Mouse (Mus musculus): ENCODE measurements around the gene Oxsm. TPM values are rescaled to one million over a fixed set of nuclear protein-coding genes. Genes with fewer than 3 reads are reported as not detected.

Gene Oxsm
- polyA plus RNA-seq, 1 experiment from 2014 or later = 2.6 TPM

DNA sequence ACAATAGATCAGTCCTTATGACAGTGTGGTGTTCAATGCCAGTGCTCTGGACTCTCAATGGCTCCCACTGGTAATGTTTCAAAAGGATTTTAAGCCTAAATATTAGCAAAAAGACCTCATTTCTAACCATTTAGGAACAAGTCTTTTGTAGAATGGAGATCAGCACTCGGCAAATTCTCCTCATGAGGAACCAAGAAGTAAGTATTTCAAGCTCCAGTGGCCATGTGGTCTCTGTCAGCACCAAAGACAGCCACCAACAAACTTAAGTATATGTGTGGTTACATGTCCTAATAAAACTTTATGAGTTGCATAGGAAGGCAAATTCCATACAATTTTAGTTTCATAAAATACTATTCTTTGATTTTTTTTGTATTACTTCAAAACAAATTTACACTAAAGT, 55.5 kb downstream of the Oxsm start:
- H3K9me3 ChIP-seq (ENCODE audit: control insufficient read depth, low read length) = no peaks in the 10 kb centered on the region
- no peak overlapping the region for H3K27ac ChIP-seq (ENCODE audit: low read depth, low read length)
- H3K4me2 ChIP-seq = no peak overlapping the region
- no peak overlapping the region for H3K4me3 ChIP-seq (ENCODE audit: low read depth, low read length)
- ATAC-seq (replicated peaks; ENCODE audit: low FRiP score) = no peak
- WGBS = 73% methylated on average over 1 of the region's 1 CpGs
- H3K9ac ChIP-seq (ENCODE audit: low read depth, low read length) = no peak overlapping the region
- no peaks in the 10 kb centered on the region for H3K27me3 ChIP-seq (replicated peaks; ENCODE audit: control insufficient read depth, insufficient read depth, low read length)
- H3K4me1 ChIP-seq (replicated peaks; ENCODE audit: control insufficient read depth, insufficient read depth, low read length) = no peaks in the 10 kb centered on the region
- no peaks in the 10 kb centered on the region for H3K36me3 ChIP-seq (ENCODE audit: control insufficient read depth, insufficient read depth, low read length)
- DNase-seq (ENCODE audit: low spot score) = no peak

GRCm38 (mm10) chr14:16189142-16189541, 60.5 kb downstream of the Oxsm start:
- no peak for DNase-seq (ENCODE audit: low spot score)
- Histone ChIP-seq H3K4me1 (replicated peaks; ENCODE audit: control insufficient read depth, insufficient read depth, low read length) (no peaks in the 10 kb centered on the region), H3K4me2 (no peak overlapping the region), H3K4me3 (ENCODE audit: low read depth, low read length) (no peak overlapping the region), H3K27me3 (replicated peaks; ENCODE audit: control insufficient read depth, insufficient read depth, low read length) (no peaks in the 10 kb centered on the region), H3K27ac (ENCODE audit: low read depth, low read length) (no peak overlapping the region), H3K36me3 (ENCODE audit: control insufficient read depth, insufficient read depth, low read length) (no peaks in the 10 kb centered on the region), H3K9ac (ENCODE audit: low read depth, low read length) (no peak overlapping the region), H3K9me3 (ENCODE audit: control insufficient read depth, low read length) (no peaks in the 10 kb centered on the region)
- WGBS = 65% methylated on average over 1 of the region's 1 CpGs
- no peak for ATAC-seq (replicated peaks; ENCODE audit: low FRiP score)

Other genes with a start within 250 kb of the Oxsm start
- 25.7 and 29.3 TPM in 2 replicates for gene Ngly1, start 528 bp downstream of the Oxsm start, polyA plus RNA-seq (2014; fragmentation: Nextera tagmentation; extraction: Ambion mirVana)
- gene Top2b, start 115.4 kb upstream of the Oxsm start, polyA plus RNA-seq (2014; fragmentation: Nextera tagmentation; extraction: Ambion mirVana) = 67.8 and 72.4 TPM in 2 replicates

Data from liver, embryonic 11.5 days (tissue).